Mouse (Mus musculus): Measurements from ENCODE around the gene Myo3b. TPM values are rescaled to one million over a fixed set of nuclear protein-coding genes. Genes with fewer than 3 reads are reported as not detected.

The Myo3b gene
- polyA plus RNA-seq, 1 experiment from 2014 or later: 0.07 TPM

- ATAC-seq: no peak
- Histone ChIP-seq H3K4me1 (ENCODE audit: control insufficient read depth, insufficient read depth, low read length) (no peaks in the 10 kb centered on the region), H3K4me3 (ENCODE audit: low read length) (no peak overlapping the region), H3K9me3 (ENCODE audit: control insufficient read depth, low read length) (no peaks in the 10 kb centered on the region), H3K9ac (ENCODE audit: low read depth, low read length) (no peak overlapping the region), H3K36me3 (ENCODE audit: control insufficient read depth, insufficient read depth, low read length) (no peaks in the 10 kb centered on the region), H3K27me3 (replicated peaks; ENCODE audit: control insufficient read depth, insufficient read depth, low read length) (no peaks in the 10 kb centered on the region), H3K27ac (ENCODE audit: low read length) (no peak overlapping the region), H3K4me2 (ENCODE audit: low read depth, low read length) (no peak overlapping the region)
- 68% methylated on average over 8 of the region's 8 CpGs for WGBS
Measured at GRCm38 (mm10) chr2:70345126-70345525, 306.2 kb downstream of the Myo3b start.

- Histone ChIP-seq H3K4me2 (ENCODE audit: low read depth, low read length) (no peak overlapping the region), H3K4me3 (ENCODE audit: low read length) (no peak overlapping the region), H3K27ac (ENCODE audit: low read length) (no peak overlapping the region), H3K9ac (ENCODE audit: low read depth, low read length) (no peak overlapping the region), H3K36me3 (ENCODE audit: control insufficient read depth, insufficient read depth, low read length) (no peaks in the 10 kb centered on the region), H3K27me3 (replicated peaks; ENCODE audit: control insufficient read depth, insufficient read depth, low read length) (no peaks in the 10 kb centered on the region), H3K4me1 (ENCODE audit: control insufficient read depth, insufficient read depth, low read length) (no peaks in the 10 kb centered on the region), H3K9me3 (ENCODE audit: control insufficient read depth, low read length) (no peaks in the 10 kb centered on the region)
- WGBS: 23% methylated on average over 1 of the region's 1 CpGs
- ATAC-seq: no peak
Measured at GRCm38 (mm10) chr2:70347511-70347910, 308.6 kb downstream of the Myo3b start.

- Histone ChIP-seq H3K27me3 (replicated peaks; ENCODE audit: control insufficient read depth, insufficient read depth, low read length) (no peaks in the 10 kb centered on the region), H3K4me3 (ENCODE audit: low read length) (no peak overlapping the region), H3K9ac (ENCODE audit: low read depth, low read length) (no peak overlapping the region), H3K36me3 (ENCODE audit: control insufficient read depth, insufficient read depth, low read length) (no peaks in the 10 kb centered on the region), H3K4me1 (ENCODE audit: control insufficient read depth, insufficient read depth, low read length) (no peaks in the 10 kb centered on the region), H3K4me2 (ENCODE audit: low read depth, low read length) (no peak overlapping the region), H3K27ac (ENCODE audit: low read length) (no peak overlapping the region), H3K9me3 (ENCODE audit: control insufficient read depth, low read length) (no peaks in the 10 kb centered on the region)
- WGBS: 70% methylated on average over 11 of the region's 11 CpGs
- no peak for ATAC-seq
Measured at GRCm38 (mm10) chr2:70348793-70349553, 310.0 kb downstream of the Myo3b start.

- Histone ChIP-seq H3K4me1 (ENCODE audit: control insufficient read depth, insufficient read depth, low read length) (no peaks in the 10 kb centered on the region), H3K4me2 (ENCODE audit: low read depth, low read length) (no peak overlapping the region), H3K9me3 (ENCODE audit: control insufficient read depth, low read length) (no peaks in the 10 kb centered on the region; the same call in 1 of the 2 replicates), H3K9ac (ENCODE audit: low read depth, low read length) (no peak overlapping the region), H3K27me3 (replicated peaks; ENCODE audit: control insufficient read depth, insufficient read depth, low read length) (no peaks in the 10 kb centered on the region), H3K36me3 (ENCODE audit: control insufficient read depth, insufficient read depth, low read length) (no peaks in the 10 kb centered on the region), H3K27ac (ENCODE audit: low read length) (no peak overlapping the region), H3K4me3 (ENCODE audit: low read length) (no peak overlapping the region)
- 88% methylated on average over 10 of the region's 10 CpGs for WGBS
- ATAC-seq: no peak
Measured at GRCm38 (mm10) chr2:70352435-70353165, 313.7 kb downstream of the Myo3b start.

- no peak overlapping the region for H3K27ac ChIP-seq (ENCODE audit: low read length)
- H3K9me3 ChIP-seq (ENCODE audit: control insufficient read depth, low read length): no peaks in the 10 kb centered on the region; the same call in 1 of the 2 replicates
- H3K4me2 ChIP-seq (ENCODE audit: low read depth, low read length): no peak overlapping the region
- no peak overlapping the region for H3K4me3 ChIP-seq (ENCODE audit: low read length)
- H3K36me3 ChIP-seq (ENCODE audit: control insufficient read depth, insufficient read depth, low read length): no peaks in the 10 kb centered on the region
- no peaks in the 10 kb centered on the region for H3K4me1 ChIP-seq (ENCODE audit: control insufficient read depth, insufficient read depth, low read length)
- H3K9ac ChIP-seq (ENCODE audit: low read depth, low read length): no peak overlapping the region
- H3K27me3 ChIP-seq (replicated peaks; ENCODE audit: control insufficient read depth, insufficient read depth, low read length): no peaks in the 10 kb centered on the region
- no peak for ATAC-seq
- WGBS: 85% methylated on average over 4 of the region's 4 CpGs
Measured at GRCm38 (mm10) chr2:70354056-70354455, 315.1 kb downstream of the Myo3b start.

- Histone ChIP-seq H3K4me1 (ENCODE audit: control insufficient read depth, insufficient read depth, low read length) (no peaks in the 10 kb centered on the region), H3K36me3 (ENCODE audit: control insufficient read depth, insufficient read depth, low read length) (no peaks in the 10 kb centered on the region), H3K9ac (ENCODE audit: low read depth, low read length) (no peak overlapping the region), H3K27me3 (replicated peaks; ENCODE audit: control insufficient read depth, insufficient read depth, low read length) (no peaks in the 10 kb centered on the region), H3K27ac (ENCODE audit: low read length) (no peak overlapping the region), H3K4me2 (ENCODE audit: low read depth, low read length) (no peak overlapping the region), H3K9me3 (ENCODE audit: control insufficient read depth, low read length) (no peaks in the 10 kb centered on the region; the same call in 1 of the 2 replicates), H3K4me3 (ENCODE audit: low read length) (no peak overlapping the region)
- whole genome bisulfite sequencing: 73% methylated on average over 2 of the region's 2 CpGs
- no peak for ATAC-seq
Measured at GRCm38 (mm10) chr2:70355026-70355425, 316.1 kb downstream of the Myo3b start.

GRCm38 (mm10) chr2:70369421-70369820 lies 330.5 kb downstream of the Myo3b start:
- Histone ChIP-seq H3K9ac (ENCODE audit: low read depth, low read length) (no peak overlapping the region), H3K27ac (ENCODE audit: low read length) (no peak overlapping the region), H3K36me3 (ENCODE audit: control insufficient read depth, insufficient read depth, low read length) (no peaks in the 10 kb centered on the region), H3K4me2 (ENCODE audit: low read depth, low read length) (no peak overlapping the region), H3K4me3 (ENCODE audit: low read length) (no peak overlapping the region), H3K27me3 (replicated peaks; ENCODE audit: control insufficient read depth, insufficient read depth, low read length) (0 out of 2 replicates have a peak, but pooled peaks cover 5% of the 10 kb centered on the region), H3K9me3 (ENCODE audit: control insufficient read depth, low read length) (no peaks in the 10 kb centered on the region), H3K4me1 (ENCODE audit: control insufficient read depth, insufficient read depth, low read length) (no peaks in the 10 kb centered on the region)
- WGBS: 92% methylated on average over 6 of the region's 6 CpGs
- ATAC-seq: no peak

- no peaks in the 10 kb centered on the region for H3K9me3 ChIP-seq (ENCODE audit: control insufficient read depth, low read length)
- H3K36me3 ChIP-seq (ENCODE audit: control insufficient read depth, insufficient read depth, low read length): no peaks in the 10 kb centered on the region
- H3K4me2 ChIP-seq (ENCODE audit: low read depth, low read length): no peak overlapping the region
- no peak for ATAC-seq
- H3K9ac ChIP-seq (ENCODE audit: low read depth, low read length): no peak overlapping the region
- H3K27me3 ChIP-seq (replicated peaks; ENCODE audit: control insufficient read depth, insufficient read depth, low read length): no peaks in the 10 kb centered on the region
- WGBS: 48% methylated on average over 6 of the region's 6 CpGs
- no peak overlapping the region for H3K27ac ChIP-seq (ENCODE audit: low read length)
- no peaks in the 10 kb centered on the region for H3K4me1 ChIP-seq (ENCODE audit: control insufficient read depth, insufficient read depth, low read length)
- no peak overlapping the region for H3K4me3 ChIP-seq (ENCODE audit: low read length)
Measured at GRCm38 (mm10) chr2:70379341-70379740, 340.4 kb downstream of the Myo3b start.

GRCm38 (mm10) chr2:70379939-70380338 lies 341.0 kb downstream of the Myo3b start:
- Histone ChIP-seq H3K4me3 (ENCODE audit: low read length) (no peak overlapping the region), H3K27ac (ENCODE audit: low read length) (no peak overlapping the region), H3K36me3 (ENCODE audit: control insufficient read depth, insufficient read depth, low read length) (no peaks in the 10 kb centered on the region), H3K9me3 (ENCODE audit: control insufficient read depth, low read length) (no peaks in the 10 kb centered on the region), H3K4me1 (ENCODE audit: control insufficient read depth, insufficient read depth, low read length) (no peaks in the 10 kb centered on the region), H3K9ac (ENCODE audit: low read depth, low read length) (no peak overlapping the region), H3K4me2 (ENCODE audit: low read depth, low read length) (no peak overlapping the region), H3K27me3 (replicated peaks; ENCODE audit: control insufficient read depth, insufficient read depth, low read length) (no peaks in the 10 kb centered on the region)
- 25% methylated on average over 6 of the region's 6 CpGs for WGBS
- no peak for ATAC-seq
